Mouse (Mus musculus) thymus, postnatal 36 days (tissue): ENCODE data around the gene Hspbp1.

Source experiments
- DNase-seq, 2 experiments: peaks; one replicate each; pipeline ENCODE4 v3.0.0; 2022; ENCODE audit warnings: mixed read lengths in 2 of 2

Gene Hspbp1

DNA sequence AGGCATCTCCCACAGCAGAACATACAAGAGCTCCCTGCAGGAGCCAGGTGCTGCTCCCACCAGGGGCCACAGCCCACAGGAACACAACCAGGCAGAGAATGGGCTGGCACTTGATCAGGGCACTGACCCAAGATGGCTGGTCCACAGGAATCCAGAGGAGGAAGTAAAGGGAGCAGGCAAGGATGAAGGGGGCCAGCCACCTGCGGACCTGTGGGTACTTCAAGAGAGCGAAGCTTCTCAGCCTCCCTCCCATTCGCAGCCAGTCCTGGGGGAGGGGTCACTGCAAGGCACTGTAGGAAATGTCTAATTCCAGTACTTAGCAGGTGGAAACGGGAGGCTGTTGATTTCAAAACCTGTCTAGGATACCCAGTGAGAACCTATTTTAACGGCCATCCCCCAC is 55.3 kb downstream of the Hspbp1 start:
- DNase-seq: no peak

- no peak for DNase-seq
These were observed 58.9 kb downstream of the Hspbp1 start for GRCm38 (mm10) chr7:4625928-4626327.

- peak; percentile 44 to 47 for DNase-seq
These were observed 60.5 kb downstream of the Hspbp1 start for GRCm38 (mm10) chr7:4624343-4624742.

DNA sequence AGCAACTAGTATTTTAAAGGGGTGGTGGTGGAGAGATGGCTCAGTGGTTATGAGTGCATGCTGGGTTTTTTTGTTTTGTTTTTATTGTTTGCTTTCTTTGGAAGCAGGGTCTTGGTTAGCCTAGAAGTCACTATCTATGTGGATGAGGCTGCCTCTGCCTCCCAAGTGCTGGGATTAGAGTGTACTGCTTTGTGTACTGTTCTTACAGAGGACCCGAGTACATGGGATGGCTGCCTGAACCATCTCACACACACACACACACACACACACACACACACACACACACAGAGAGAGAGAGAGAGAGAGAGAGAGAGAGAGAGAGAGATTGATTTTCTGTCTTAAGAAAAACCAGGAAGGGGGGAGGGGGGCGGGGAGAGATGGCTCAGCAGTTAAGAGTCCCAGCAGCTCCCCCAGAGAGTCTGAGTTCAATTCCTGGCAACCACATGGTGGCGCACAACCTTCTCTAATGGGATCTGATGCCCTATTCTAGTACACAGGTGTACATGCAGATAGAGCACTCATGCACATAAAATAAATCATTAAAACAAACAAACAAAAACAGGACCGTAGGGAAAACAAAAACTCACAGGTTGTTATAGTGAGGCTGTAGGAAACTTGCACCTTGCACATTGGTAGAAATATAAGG is 61.2 kb downstream of the Hspbp1 start:
- DNase-seq: peak; percentile 79 to 80

GRCm38 (mm10) chr7:4619979-4620378 is 64.9 kb downstream of the Hspbp1 start:
- peak; percentile 49 to 55 for DNase-seq

DNA sequence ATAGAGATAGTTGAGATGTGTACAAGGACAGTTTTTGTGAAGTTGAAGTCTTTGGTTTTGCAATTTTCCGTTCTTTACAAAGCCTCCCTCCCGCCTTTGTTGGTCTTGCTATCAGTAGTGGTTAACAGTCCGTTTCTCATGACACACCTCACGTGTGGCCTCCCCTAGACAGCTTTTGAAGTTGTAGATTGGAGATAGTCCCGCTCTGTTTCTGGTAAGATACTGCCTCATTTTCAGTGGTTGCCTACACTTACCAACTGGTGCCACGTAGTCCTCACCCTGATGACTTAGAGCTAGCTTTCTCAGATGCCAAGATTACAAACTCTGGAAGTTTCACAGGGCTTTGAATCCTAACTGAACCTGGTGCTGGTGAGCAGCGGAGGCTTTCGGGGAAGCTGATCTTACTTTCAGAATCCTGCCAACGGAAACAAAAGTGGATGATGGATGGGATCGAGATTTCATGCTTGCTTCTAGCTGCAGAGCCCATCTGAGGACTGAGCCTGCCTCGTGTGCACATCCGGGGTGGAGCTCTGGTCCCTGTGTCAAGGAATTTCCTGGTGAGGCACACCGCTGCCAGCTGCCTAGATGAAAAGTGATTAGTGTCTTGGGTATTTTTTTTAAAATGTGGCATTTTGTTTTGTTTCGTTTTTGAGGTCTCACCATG is 71.0 kb downstream of the Hspbp1 start:
- no peak for DNase-seq

GRCm38 (mm10) chr7:4612956-4613355 is 71.9 kb downstream of the Hspbp1 start:
- no peak for DNase-seq

GRCm38 (mm10) chr7:4612386-4612785 is 72.5 kb downstream of the Hspbp1 start:
- DNase-seq: no peak

DNA sequence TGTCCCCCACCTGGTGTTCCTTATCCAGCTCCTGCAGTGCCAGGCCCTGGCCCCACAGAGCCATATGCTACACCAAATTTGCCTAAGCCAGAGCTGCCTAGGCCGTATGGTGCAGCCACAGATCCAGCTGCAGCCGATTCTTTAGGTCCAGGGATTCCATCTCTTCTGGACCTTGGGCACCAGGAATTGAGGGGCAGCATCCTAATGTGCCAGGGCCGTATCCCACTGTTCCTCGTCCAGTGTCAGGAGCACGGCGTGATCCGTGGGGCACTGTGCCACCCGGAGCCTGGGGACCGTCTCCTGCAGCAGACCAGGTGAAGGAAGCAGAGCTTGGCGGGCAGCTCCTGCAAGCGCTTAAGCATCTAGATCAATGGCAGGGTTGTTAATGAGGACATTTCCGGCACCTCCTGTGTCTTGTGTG is 72.9 kb downstream of the Hspbp1 start:
- DNase-seq: no peak

GRCm38 (mm10) chr7:4611511-4611910 is 73.4 kb downstream of the Hspbp1 start:
- DNase-seq: no peak
